ENCODE assay signal across 11 mouse cellular contexts in the genomic region with DNA sequence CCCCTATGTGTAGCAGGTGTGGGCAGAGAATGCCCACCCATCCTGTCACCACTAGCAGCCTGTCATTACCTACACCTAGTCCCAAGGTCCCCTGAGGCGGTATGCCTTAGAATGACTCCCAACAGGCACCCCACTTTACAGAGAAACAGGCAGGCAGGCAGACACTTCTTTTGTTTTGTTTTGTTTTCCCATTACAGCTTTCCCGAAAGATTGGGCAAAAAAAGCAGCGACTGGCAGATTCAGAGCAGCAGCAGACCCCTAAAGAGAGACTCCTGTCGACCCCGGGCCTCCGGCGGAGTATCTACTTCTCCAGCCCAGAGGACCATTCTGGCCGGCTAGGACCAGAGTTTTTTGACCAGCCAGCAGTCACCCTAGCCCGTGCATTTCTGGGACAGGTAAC. TPM values are rescaled to one million over a fixed set of nuclear protein-coding genes. Genes with fewer than 3 reads are reported as not detected.
A peak's percentile ranks its signal among the peaks of the same experiment; 100 is the strongest.
DNase-seq lines count a peak whose midpoint lies in the region; ATAC-seq and TF ChIP-seq lines count a peak whose summit lies in the region.
"Had no signal": no experiment of that assay in that cellular context is flagged by ENCODE, and none has a peak within 500 bp of the region (broad histone marks: within the 10 kb centered on the region; RNA-seq: fewer than 3 reads in every experiment).

No protein-coding gene starts in this region.

- peak overlapping the region; percentile 90 for H3K27ac ChIP-seq in cerebellum, adult 2 months (ENCODE audit: insufficient read depth, low read length)
- H3K27ac ChIP-seq in layer of hippocampus, adult 2 months = peak overlapping the region; percentile 96
- H3K27ac ChIP-seq in hindbrain, embryonic 16.5 days (ENCODE audit: low read depth, low read length) = no peak overlapping the region; the same call in 1 of the 2 replicates
- H3K27ac ChIP-seq in midbrain, embryonic 16.5 days (ENCODE audit: low read length) = no peak overlapping the region

- H3K9me3 ChIP-seq in hindbrain, embryonic 16.5 days (ENCODE audit: control insufficient read depth, low read length) = no peaks in the 10 kb centered on the region
- no peaks in the 10 kb centered on the region for H3K9me3 ChIP-seq in midbrain, embryonic 16.5 days (replicated peaks; ENCODE audit: control insufficient read depth, low read length, poor library complexity, severe bottlenecking)

- peaks cover 41% of the 10 kb centered on the region for H3K4me1 ChIP-seq in cerebellum, adult 2 months (ENCODE audit: control insufficient read depth, insufficient read depth, low read length)
- peaks cover 33% of the 10 kb centered on the region for H3K4me1 ChIP-seq in hindbrain, embryonic 16.5 days (ENCODE audit: control insufficient read depth, insufficient read depth, low read depth, low read length)
- H3K4me1 ChIP-seq in midbrain, embryonic 16.5 days (ENCODE audit: control insufficient read depth, insufficient read depth, low read length) = peaks cover 16% of the 10 kb centered on the region

- TF ChIP-seq CTCF in cerebellum, adult 2 months (IDR thresholded peaks at IDR 0.05; ENCODE audit: borderline replicate concordance, insufficient read depth, low read depth, low read length) = no peak
- no peak for TF ChIP-seq CTCF in layer of hippocampus, adult 2 months (conservative IDR thresholded peaks at IDR 0.05)

- no peak for ATAC-seq in hindbrain, embryonic 16.5 days
- no peak for ATAC-seq in midbrain, embryonic 16.5 days

- peaks cover 9% of the 10 kb centered on the region for H3K36me3 ChIP-seq in hindbrain, embryonic 16.5 days (ENCODE audit: control insufficient read depth, insufficient read depth, low read length)
- peaks cover 6% of the 10 kb centered on the region; the same call in 1 of the 2 replicates for H3K36me3 ChIP-seq in midbrain, embryonic 16.5 days (ENCODE audit: control insufficient read depth, insufficient read depth, low read length)

- no peak overlapping the region for H3K4me3 ChIP-seq in cerebellum, adult 2 months (replicated peaks; ENCODE audit: insufficient read depth, low read depth, low read length)
- no peak overlapping the region for H3K4me3 ChIP-seq in layer of hippocampus, adult 2 months
- no peak overlapping the region for H3K4me3 ChIP-seq in hindbrain, embryonic 16.5 days (ENCODE audit: low read length)
- H3K4me3 ChIP-seq in midbrain, embryonic 16.5 days (ENCODE audit: low read depth, low read length) = no peak overlapping the region

- peak overlapping the region; percentile 74 for H3K4me2 ChIP-seq in hindbrain, embryonic 16.5 days (ENCODE audit: low read length)
- peak overlapping the region; percentile 81 for H3K4me2 ChIP-seq in midbrain, embryonic 16.5 days (ENCODE audit: low read length)

- H3K27me3 ChIP-seq in cerebellum, adult 2 months (ENCODE audit: control insufficient read depth, insufficient read depth, low read length) = no peaks in the 10 kb centered on the region
- H3K27me3 ChIP-seq in hindbrain, embryonic 16.5 days (replicated peaks; ENCODE audit: control insufficient read depth, insufficient read depth, low read length) = no peaks in the 10 kb centered on the region; the same call in 1 of the 2 replicates
- H3K27me3 ChIP-seq in midbrain, embryonic 16.5 days (ENCODE audit: control insufficient read depth, insufficient read depth, low read depth, low read length) = peaks cover 16% of the 10 kb centered on the region

- DNase-seq in cerebellum, adult 2 months = no peak
- DNase-seq in cerebellum, adult 11-12 months = no peak
- no peak for DNase-seq in layer of hippocampus, adult 2 months (ENCODE audit: low spot score in 2 of 2)
- no peak for DNase-seq in layer of hippocampus, postnatal 10 days (ENCODE audit: low spot score in 2 of 2)
- DNase-seq in layer of hippocampus, adult 11-12 months (ENCODE audit: low spot score) = no peak
- no peak for DNase-seq in yolk sac, embryonic 10.5 days (ENCODE audit: low spot score)
- DNase-seq: right cerebral cortex, postnatal 14 days had no signal

- WGBS in cerebellum, adult 2 months = 62% methylated on average over 9 of the region's 9 CpGs
- 81% methylated on average over 9 of the region's 9 CpGs for WGBS in hindbrain, embryonic 16.5 days
- 90% methylated on average over 9 of the region's 9 CpGs for WGBS in midbrain, embryonic 16.5 days

- no peak for TF ChIP-seq POLR2A in cerebellum, adult 2 months (IDR thresholded peaks at IDR 0.05; ENCODE audit: borderline replicate concordance, insufficient read depth, low read length)

- H3K9ac ChIP-seq in hindbrain, embryonic 16.5 days (ENCODE audit: low read depth, low read length) = peak overlapping the region; percentile 13; the same call in 1 of the 2 replicates
- peak overlapping the region; percentile 13; the same call in 1 of the 2 replicates for H3K9ac ChIP-seq in midbrain, embryonic 16.5 days (ENCODE audit: low read depth, low read length)

RNA-seq across cellular contexts. Expression of a gene that starts 1.2 kb away (rescaled TPM):
- polyA plus RNA-seq in cerebellum, adult 2 months (2012; rRNA removed) = 14.8 and 15.2 TPM in 2 replicates
- 10 to 100 TPM; 15.6 to 20.5 TPM for total RNA-seq in layer of hippocampus, adult 2 months (2021)
- 10 to 100 TPM; 18.5 to 20.7 TPM for total RNA-seq in layer of hippocampus, postnatal 10 days (2021)
- polyA plus RNA-seq in hindbrain, embryonic 16.5 days (2015; fragmentation: Nextera tagmentation; extraction: Ambion mirVana) = 34.7 and 35.0 TPM in 2 replicates
- 36.1 and 41.7 TPM in 2 replicates for polyA plus RNA-seq in midbrain, embryonic 16.5 days (2015; fragmentation: Nextera tagmentation; extraction: Ambion mirVana)

RNA-seq across cellular contexts. Expression of a gene that starts 5.5 kb away (rescaled TPM):
- 31.3 and 32.1 TPM in 2 replicates for polyA plus RNA-seq in cerebellum, adult 2 months (2012; rRNA removed)
- 10 to 100 TPM; 13.4 to 13.8 TPM for total RNA-seq in layer of hippocampus, adult 2 months (2021)
- total RNA-seq in layer of hippocampus, postnatal 10 days (2021) = 10 to 100 TPM; 25.9 to 32.8 TPM
- polyA plus RNA-seq in hindbrain, embryonic 16.5 days (2015; fragmentation: Nextera tagmentation; extraction: Ambion mirVana) = 27.1 and 28.7 TPM in 2 replicates
- polyA plus RNA-seq in midbrain, embryonic 16.5 days (2015; fragmentation: Nextera tagmentation; extraction: Ambion mirVana) = 18.5 and 24.0 TPM in 2 replicates

RNA-seq across cellular contexts. Expression of a gene that starts 22.3 kb away (rescaled TPM):
- polyA plus RNA-seq in cerebellum, adult 2 months (2012; rRNA removed) = 48.2 and 51.5 TPM in 2 replicates
- 10 to 100 TPM; 20.6 to 22.4 TPM for total RNA-seq in layer of hippocampus, adult 2 months (2021)
- total RNA-seq in layer of hippocampus, postnatal 10 days (2021) = 10 to 100 TPM; 28.3 to 29.8 TPM
- polyA plus RNA-seq in hindbrain, embryonic 16.5 days (2015; fragmentation: Nextera tagmentation; extraction: Ambion mirVana) = 45.6 and 49.9 TPM in 2 replicates
- polyA plus RNA-seq in midbrain, embryonic 16.5 days (2015; fragmentation: Nextera tagmentation; extraction: Ambion mirVana) = 37.2 and 41.2 TPM in 2 replicates

RNA-seq across cellular contexts. Expression of a gene that starts 27.5 kb away (rescaled TPM):
- polyA plus RNA-seq in cerebellum, adult 2 months (2012; rRNA removed) = not detected in 2 replicates
- not detected for total RNA-seq in layer of hippocampus, adult 2 months (2021)
- not detected for total RNA-seq in layer of hippocampus, postnatal 10 days (2021)
- not detected in 2 replicates for polyA plus RNA-seq in hindbrain, embryonic 16.5 days (2015; fragmentation: Nextera tagmentation; extraction: Ambion mirVana)
- not detected in 2 replicates for polyA plus RNA-seq in midbrain, embryonic 16.5 days (2015; fragmentation: Nextera tagmentation; extraction: Ambion mirVana)
- polyA plus RNA-seq: brain, embryonic 14.5 days; embryonic facial prominence, embryonic 11.5 days had no signal

RNA-seq across cellular contexts. Expression of a gene that starts 40.0 kb away (rescaled TPM):
- 81.0 and 86.9 TPM in 2 replicates for polyA plus RNA-seq in cerebellum, adult 2 months (2012; rRNA removed)
- 10 to 100 TPM; 62.0 to 64.1 TPM for total RNA-seq in layer of hippocampus, adult 2 months (2021)
- 10 to 100 TPM; 51.7 to 58.1 TPM for total RNA-seq in layer of hippocampus, postnatal 10 days (2021)
- 42.6 and 43.9 TPM in 2 replicates for polyA plus RNA-seq in hindbrain, embryonic 16.5 days (2015; fragmentation: Nextera tagmentation; extraction: Ambion mirVana)
- polyA plus RNA-seq in midbrain, embryonic 16.5 days (2015; fragmentation: Nextera tagmentation; extraction: Ambion mirVana) = 45.3 and 52.4 TPM in 2 replicates

Comparison
In these comparisons a context has a peak if more than half of its experiments do, and no peak if none do; other contexts are left out.
1. H3K27ac ChIP-seq: peak in cerebellum, adult 2 months (single experiment) and layer of hippocampus, adult 2 months (single experiment); none in hindbrain, embryonic 16.5 days (single experiment) and midbrain, embryonic 16.5 days (single experiment).